Mouse (Mus musculus) forebrain, postnatal 0 days (tissue): ENCODE data around the gene Slc39a11. TPM values are rescaled to one million over a fixed set of nuclear protein-coding genes. Genes with fewer than 3 reads are reported as not detected.

Experiments
- ATAC-seq: fragments of 200-750 bp; cut with Nextera tagmentation; 2 replicates; pipeline ENCODE4 v1.8.0; 2017; ENCODE audit warnings: mild to moderate bottlenecking, moderate library complexity
- DNase-seq: peaks from one replicate; pipeline ENCODE4 v3.0.0-alpha.2; 2015
- H3K27ac ChIP-seq: fragments of 300-500 bp; sonication (generic); 2 replicates; pipeline ENCODE4 v1.5.1; 2014; ENCODE audit warnings: low read depth, mild to moderate bottlenecking, antibody characterized with exemption, low read length, moderate library complexity, mixed read lengths
- H3K27me3 ChIP-seq: fragments of 300-500 bp; sonication (generic); 2 replicates; pipeline ENCODE4 v1.6.1; 2014; ENCODE audit warnings: mild to moderate bottlenecking, low read length, mixed read lengths; ENCODE audit not compliant: insufficient read depth
- H3K36me3 ChIP-seq: fragments of 300-500 bp; sonication (generic); 2 replicates; pipeline ENCODE4 v1.6.1; 2014; ENCODE audit warnings: mild to moderate bottlenecking, moderate library complexity; ENCODE audit not compliant: insufficient read depth
- H3K4me1 ChIP-seq: fragments of 300-500 bp; sonication (generic); 2 replicates; pipeline ENCODE4 v1.6.1; 2014; ENCODE audit warnings: antibody characterized with exemption; ENCODE audit not compliant: insufficient read depth
- H3K4me2 ChIP-seq: fragments of 300-500 bp; sonication (generic); 2 replicates; pipeline ENCODE4 v1.6.1; 2014; ENCODE audit warnings: low read depth, mild to moderate bottlenecking, moderate library complexity
- H3K4me3 ChIP-seq: fragments of 300-500 bp; sonication (generic); 2 replicates; pipeline ENCODE4 v1.5.1; 2014; ENCODE audit warnings: low read depth, low read length, mixed read lengths
- H3K9ac ChIP-seq: fragments of 300-500 bp; sonication (generic); 2 replicates; pipeline ENCODE4 v1.6.1; 2014; ENCODE audit warnings: mild to moderate bottlenecking
- H3K9me3 ChIP-seq: fragments of 300-500 bp; sonication (generic); 2 replicates; pipeline ENCODE4 v1.6.1; 2016; ENCODE audit warnings: low read length
- CTCF ChIP-seq: sonication (generic); IDR thresholded peaks from 2 replicates; pipeline ENCODE4 v1.5.1; 2016; ENCODE audit warnings: antibody characterized with exemption, control low read depth, low read depth
- WGBS: fragments of 180-500 bp; shearing (Covaris S2); extraction: QIAGEN DNeasy Blood & Tissue Kit; methylation state at CpG from one replicate; pipeline ENCODE4 v1.1.7; 2014; 5-methylcytosine and 5-hydroxymethylcytosine counted together
- polyA plus RNA-seq: library from polyadenylated mRNA; unstranded; fragments of >200 nt; fragmentation: Nextera tagmentation; extraction: Ambion mirVana; gene quantifications from 2 replicates; pipeline ENCODE4 v1.2.1, GENCODE M21; 2015
- total RNA-seq: library from RNA; depleted of rRNA; stranded (reverse); fragments of >200 nt; gene quantifications from 2 replicates; pipeline ENCODE4 v1.2.3, GENCODE M21; 2014

The Slc39a11 gene
- total and polyA plus RNA-seq, 2 experiments from 2014 or later = 39.1 to 48.2 TPM

- peaks cover 15% of the 10 kb centered on the region for H3K4me1 ChIP-seq
- 86% methylated on average over 9 of the region's 9 CpGs for WGBS
- no peak overlapping the region for H3K4me2 ChIP-seq
- H3K27me3 ChIP-seq = no peaks in the 10 kb centered on the region
- no peaks in the 10 kb centered on the region for H3K36me3 ChIP-seq
- no peak overlapping the region for H3K4me3 ChIP-seq
- no peak for ATAC-seq
- no peak overlapping the region for H3K9ac ChIP-seq
- TF ChIP-seq CTCF = no peak
- H3K9me3 ChIP-seq = no peaks in the 10 kb centered on the region
- DNase-seq = no peak
- no peak overlapping the region for H3K27ac ChIP-seq
Measured at GRCm38 (mm10) chr11:113471936-113472335, 177.9 kb downstream of the Slc39a11 start.

- Histone ChIP-seq H3K4me1 (peaks cover 15% of the 10 kb centered on the region), H3K4me2 (no peak overlapping the region), H3K9ac (no peak overlapping the region), H3K36me3 (no peaks in the 10 kb centered on the region), H3K4me3 (no peak overlapping the region), H3K27ac (no peak overlapping the region), H3K27me3 (no peaks in the 10 kb centered on the region), H3K9me3 (no peaks in the 10 kb centered on the region)
- ATAC-seq (no peak), DNase-seq (no peak)
- 78% methylated on average over 17 of the region's 17 CpGs for WGBS
- TF ChIP-seq CTCF = no peak
Measured at GRCm38 (mm10) chr11:113469919-113470785, 179.7 kb downstream of the Slc39a11 start.

- Histone ChIP-seq H3K9me3 (no peaks in the 10 kb centered on the region), H3K4me3 (no peak overlapping the region), H3K27ac (peak overlapping the region; percentile 74), H3K27me3 (no peaks in the 10 kb centered on the region), H3K4me2 (no peak overlapping the region), H3K36me3 (no peaks in the 10 kb centered on the region), H3K4me1 (peaks cover 15% of the 10 kb centered on the region), H3K9ac (no peak overlapping the region)
- 10% methylated on average over 10 of the region's 10 CpGs for WGBS
- TF ChIP-seq CTCF = no peak
- ATAC-seq (peak; percentile 75), DNase-seq (peak; percentile 57)
Measured at GRCm38 (mm10) chr11:113468016-113468415, 181.9 kb downstream of the Slc39a11 start.

GRCm38 (mm10) chr11:113467313-113467811 lies 182.5 kb downstream of the Slc39a11 start:
- Histone ChIP-seq H3K4me1 (peaks cover 15% of the 10 kb centered on the region), H3K36me3 (no peaks in the 10 kb centered on the region), H3K4me2 (no peak overlapping the region), H3K27ac (peak overlapping the region; percentile 74), H3K9ac (no peak overlapping the region), H3K4me3 (no peak overlapping the region), H3K9me3 (no peaks in the 10 kb centered on the region), H3K27me3 (no peaks in the 10 kb centered on the region)
- no peak for TF ChIP-seq CTCF
- no peak for DNase-seq
- WGBS = 39% methylated on average over 12 of the region's 12 CpGs
- ATAC-seq = peak; percentile 62

GRCm38 (mm10) chr11:113460118-113460517 lies 189.8 kb downstream of the Slc39a11 start:
- no peak overlapping the region for H3K9ac ChIP-seq
- H3K27me3 ChIP-seq = no peaks in the 10 kb centered on the region
- no peak for TF ChIP-seq CTCF
- no peak overlapping the region for H3K27ac ChIP-seq
- 93% methylated on average over 2 of the region's 2 CpGs for WGBS
- no peaks in the 10 kb centered on the region for H3K9me3 ChIP-seq
- H3K4me2 ChIP-seq = no peak overlapping the region
- no peak for ATAC-seq
- no peak for DNase-seq
- no peaks in the 10 kb centered on the region for H3K4me1 ChIP-seq
- no peak overlapping the region for H3K4me3 ChIP-seq
- no peaks in the 10 kb centered on the region for H3K36me3 ChIP-seq

GRCm38 (mm10) chr11:113458582-113459210 lies 191.2 kb downstream of the Slc39a11 start:
- TF ChIP-seq CTCF = peak; percentile 50
- H3K9me3 ChIP-seq = no peaks in the 10 kb centered on the region
- H3K36me3 ChIP-seq = no peaks in the 10 kb centered on the region
- DNase-seq = no peak
- no peaks in the 10 kb centered on the region for H3K4me1 ChIP-seq
- no peaks in the 10 kb centered on the region for H3K27me3 ChIP-seq
- no peak overlapping the region for H3K27ac ChIP-seq
- H3K4me2 ChIP-seq = no peak overlapping the region
- ATAC-seq = no peak
- 72% methylated on average over 15 of the region's 15 CpGs for WGBS
- H3K9ac ChIP-seq = no peak overlapping the region
- H3K4me3 ChIP-seq = no peak overlapping the region
